Mouse (Mus musculus) stomach, embryonic 14.5 days (tissue): ENCODE measurements around the gene Spata25. TPM values are rescaled to one million over a fixed set of nuclear protein-coding genes. Genes with fewer than 3 reads are reported as not detected.

Experiments
- ATAC-seq: fragments of 200-750 bp; cut with Nextera tagmentation; 2 replicates; pipeline ENCODE4 v1.8.0; 2017; ENCODE audit warnings: low read depth, moderate TSS enrichment; ENCODE audit not compliant: insufficient number of reproducible peaks, insufficient read depth, low FRiP score
- H3K27ac ChIP-seq: fragments of 300-500 bp; sonication (generic); 2 replicates; pipeline ENCODE4 v1.5.1; 2014; ENCODE audit warnings: mild to moderate bottlenecking, low read length, moderate library complexity, mixed read lengths
- H3K27me3 ChIP-seq: fragments of 300-500 bp; sonication (generic); 2 replicates; pipeline ENCODE4 v1.6.1; 2014; ENCODE audit warnings: low read length, control low read depth, mixed read lengths; ENCODE audit not compliant: control insufficient read depth, insufficient read depth
- H3K36me3 ChIP-seq: fragments of 300-500 bp; sonication (generic); 2 replicates; pipeline ENCODE4 v1.6.1; 2014; ENCODE audit warnings: mild to moderate bottlenecking, control low read depth, low read length, moderate library complexity, mixed read lengths; ENCODE audit not compliant: control insufficient read depth, insufficient read depth
- H3K4me1 ChIP-seq: fragments of 300-500 bp; sonication (generic); 2 replicates; pipeline ENCODE4 v1.6.1; 2014; ENCODE audit warnings: low read length, control low read depth, mixed read lengths; ENCODE audit not compliant: control insufficient read depth, insufficient read depth
- H3K4me2 ChIP-seq: fragments of 300-500 bp; sonication (generic); replicated peaks from 2 replicates; pipeline ENCODE4 v1.6.1; 2014; ENCODE audit warnings: low read depth, low read length, control low read depth
- H3K4me3 ChIP-seq: fragments of 300-500 bp; sonication (generic); 2 replicates; pipeline ENCODE4 v1.5.1; 2014; ENCODE audit warnings: low read depth, low read length, control low read depth
- H3K9ac ChIP-seq: fragments of 300-500 bp; sonication (generic); replicated peaks from 2 replicates; pipeline ENCODE4 v1.6.1; 2014; ENCODE audit warnings: low read depth, mild to moderate bottlenecking, control low read depth, low read length, moderate library complexity, mixed read lengths
- H3K9me3 ChIP-seq: fragments of 300-500 bp; sonication (generic); 2 replicates; pipeline ENCODE4 v1.6.1; 2016; ENCODE audit warnings: low read depth, low read length, control low read depth; ENCODE audit not compliant: control insufficient read depth
- WGBS: fragments of 180-500 bp; shearing (Covaris S2); extraction: QIAGEN DNeasy Blood & Tissue Kit; methylation state at CpG from one replicate; pipeline ENCODE4 v1.1.7; 2014; 5-methylcytosine and 5-hydroxymethylcytosine counted together
- polyA plus RNA-seq: library from polyadenylated mRNA; unstranded; fragments of >200 nt; fragmentation: Nextera tagmentation; extraction: Ambion mirVana; gene quantifications from 2 replicates; pipeline ENCODE4 v1.2.1, GENCODE M21; 2014

Spata25 gene
- polyA plus RNA-seq, 1 experiment from 2014 or later: not detected

DNA sequence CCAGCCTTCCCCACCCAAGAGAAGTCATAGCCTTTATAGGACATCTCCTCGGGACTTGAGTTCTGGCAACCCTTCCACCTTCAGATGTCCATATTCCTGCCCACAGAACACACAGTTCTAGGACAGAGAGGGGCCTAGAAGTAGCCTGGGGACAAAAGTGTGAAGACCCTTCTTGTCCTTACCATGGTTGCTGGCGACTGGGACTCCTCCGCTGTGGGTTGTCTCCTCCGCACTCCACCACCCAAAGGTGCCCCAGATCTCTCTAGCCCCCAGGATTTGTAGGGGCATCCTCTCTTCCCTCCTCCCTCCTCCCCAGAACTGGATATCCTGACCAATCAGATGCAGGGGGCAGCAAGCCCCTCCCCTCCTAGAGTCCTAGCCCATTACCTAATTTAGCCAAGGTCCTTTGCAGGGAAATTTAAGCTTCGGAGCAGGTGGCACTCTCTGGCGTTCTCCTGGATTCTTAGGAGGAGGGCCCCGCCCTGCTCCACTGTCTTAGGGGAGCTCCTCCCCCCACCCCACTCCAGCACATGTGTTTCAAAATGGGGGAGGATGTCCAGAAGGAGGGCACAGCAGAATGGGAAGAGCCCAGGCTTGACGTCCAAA is 48.8 kb downstream of the Spata25 start, which contains the start of gene Tnnc2:
Gene Tnnc2, minus strand, starts transcription at position 487 of the 606 bp plus-strand sequence.
- H3K4me1 ChIP-seq: 0 out of 2 replicates have a peak, but pooled peaks cover 2% of the 10 kb centered on the region
- no peak within 1 kb of the TSS for H3K4me3 ChIP-seq
- no peak within 1 kb of the TSS for H3K27ac ChIP-seq
- H3K9me3 ChIP-seq: no peaks in the 10 kb centered on the region
- 0 out of 2 replicates have a peak, but pooled peaks have one; percentile 23 for ATAC-seq
- no peaks in the 10 kb centered on the region for H3K27me3 ChIP-seq
- no peaks in the 10 kb centered on the region for H3K36me3 ChIP-seq
- no peak within 1 kb of the TSS for H3K4me2 ChIP-seq
- H3K9ac ChIP-seq: no peak within 1 kb of the TSS
- 69% methylated on average over 8 of the region's 8 CpGs for WGBS

DNA sequence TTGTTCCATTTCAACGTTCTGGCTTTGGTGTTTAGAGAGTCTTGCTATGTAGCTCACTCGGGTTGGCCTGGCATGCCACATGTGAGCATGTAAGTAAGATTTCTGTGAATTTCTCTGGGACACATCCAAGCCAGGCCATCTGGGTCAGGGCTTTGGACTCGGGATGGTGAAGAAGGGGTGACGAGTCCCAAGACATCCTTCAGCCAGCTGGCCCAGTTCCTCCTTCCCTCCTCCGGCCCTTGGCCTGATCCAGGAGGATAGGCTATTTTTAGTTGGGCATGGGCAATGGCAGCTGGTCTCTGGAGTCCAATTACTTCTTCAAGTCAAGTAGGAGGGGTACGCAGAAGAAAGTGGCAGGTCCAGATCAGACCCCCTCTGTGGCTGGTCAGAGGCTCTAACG is 49.5 kb downstream of the Spata25 start:
- Histone ChIP-seq H3K9ac (no peak overlapping the region), H3K27ac (no peak overlapping the region), H3K9me3 (no peaks in the 10 kb centered on the region), H3K4me2 (no peak overlapping the region), H3K36me3 (no peaks in the 10 kb centered on the region), H3K4me3 (no peak overlapping the region), H3K27me3 (no peaks in the 10 kb centered on the region), H3K4me1 (no peaks in the 10 kb centered on the region)
- no peak for ATAC-seq
- WGBS: 79% methylated on average over 7 of the region's 7 CpGs

DNA sequence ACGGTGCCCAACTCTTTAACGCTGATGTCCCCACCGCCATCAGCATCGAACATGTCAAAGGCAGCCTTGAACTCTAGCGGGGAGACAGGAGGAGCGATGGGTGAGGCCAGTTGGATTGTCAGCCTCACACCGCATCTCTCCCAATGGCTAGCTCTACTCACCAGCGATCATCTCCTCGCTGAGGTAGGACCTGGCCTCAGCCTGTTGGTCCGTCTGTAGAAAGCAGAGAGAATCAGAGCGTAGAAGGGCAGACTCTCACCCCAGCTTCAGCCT is 50.4 kb downstream of the Spata25 start:
- H3K4me3 ChIP-seq: no peak overlapping the region
- H3K9me3 ChIP-seq: no peaks in the 10 kb centered on the region
- no peak for ATAC-seq
- H3K27me3 ChIP-seq: no peaks in the 10 kb centered on the region
- H3K9ac ChIP-seq: no peak overlapping the region
- no peak overlapping the region for H3K4me2 ChIP-seq
- no peak overlapping the region for H3K27ac ChIP-seq
- peaks cover 3% of the 10 kb centered on the region; the same call in 1 of the 2 replicates for H3K36me3 ChIP-seq
- WGBS: 91% methylated on average over 11 of the region's 11 CpGs
- H3K4me1 ChIP-seq: no peaks in the 10 kb centered on the region

DNA sequence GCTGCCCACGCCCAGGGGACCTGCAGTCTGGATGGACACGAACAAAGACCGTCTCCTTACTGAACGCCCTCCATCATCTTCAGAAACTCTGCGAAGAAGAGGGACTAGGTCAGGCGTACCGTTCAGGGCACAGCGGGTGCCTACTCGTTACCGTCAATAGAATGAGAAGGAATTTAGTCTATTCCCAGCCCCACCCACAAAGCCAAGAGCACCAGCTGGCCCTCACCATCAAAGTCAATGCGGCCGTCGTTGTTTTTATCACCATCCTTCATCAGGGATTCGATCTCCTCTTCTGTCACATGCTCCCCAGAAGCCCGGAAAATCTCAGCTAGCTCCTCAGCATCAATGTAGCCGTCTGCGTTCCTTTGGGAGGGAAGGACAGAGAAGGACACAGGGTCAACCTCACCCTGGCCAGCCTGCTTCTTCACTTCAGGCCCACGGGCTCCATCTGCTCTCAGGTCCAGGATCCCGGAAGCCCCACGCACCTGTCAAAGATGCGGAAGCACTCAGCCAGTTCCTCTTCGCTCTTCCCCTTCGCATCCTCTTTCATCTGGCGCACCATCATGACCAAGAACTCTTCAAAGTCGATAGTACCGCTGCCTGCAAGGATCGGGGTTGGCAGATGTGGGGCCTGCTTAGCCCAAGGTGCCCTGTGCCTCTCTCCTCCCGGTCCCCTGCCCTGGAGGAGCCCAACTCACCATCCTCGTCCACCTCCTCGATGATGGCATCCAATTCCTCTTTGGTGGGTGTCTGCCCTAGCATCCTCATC is 50.9 kb downstream of the Spata25 start:
- Histone ChIP-seq H3K4me1 (no peaks in the 10 kb centered on the region), H3K36me3 (peaks cover 6% of the 10 kb centered on the region; the same call in 1 of the 2 replicates), H3K4me3 (no peak overlapping the region), H3K9me3 (no peaks in the 10 kb centered on the region), H3K27me3 (no peaks in the 10 kb centered on the region), H3K9ac (no peak overlapping the region), H3K4me2 (no peak overlapping the region), H3K27ac (no peak overlapping the region)
- ATAC-seq: no peak
- 78% methylated on average over 30 of the region's 30 CpGs for WGBS

DNA sequence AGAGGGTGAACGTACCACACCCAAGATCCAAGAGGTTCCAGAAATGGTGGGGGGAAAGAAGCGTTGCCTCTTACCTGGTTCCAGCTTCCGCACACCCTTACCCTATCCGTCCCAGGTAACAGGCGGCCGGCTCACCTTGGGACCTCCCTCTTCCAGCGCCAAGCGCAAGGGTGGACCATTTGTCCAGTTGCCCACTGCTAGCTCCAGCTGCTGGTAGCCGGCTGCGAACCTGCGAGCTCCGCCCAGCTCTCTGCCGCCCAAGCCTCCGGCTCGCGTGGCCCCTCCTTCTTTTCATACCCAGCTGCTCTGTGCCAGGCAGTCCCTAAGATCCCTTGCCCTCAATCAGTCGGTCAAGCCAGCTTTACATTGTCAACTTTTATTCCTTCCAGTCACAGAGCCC is 51.5 kb downstream of the Spata25 start:
- Histone ChIP-seq H3K27me3 (no peaks in the 10 kb centered on the region), H3K4me1 (peaks cover 3% of the 10 kb centered on the region), H3K4me3 (no peak overlapping the region), H3K27ac (no peak overlapping the region), H3K4me2 (no peak overlapping the region), H3K9me3 (no peaks in the 10 kb centered on the region), H3K9ac (no peak overlapping the region), H3K36me3 (peaks cover 11% of the 10 kb centered on the region; the same call in 1 of the 2 replicates)
- no peak for ATAC-seq
- WGBS: 57% methylated on average over 17 of the region's 17 CpGs

Other genes starting within 250 kb of the Spata25 start
- gene Wfdc6a, start 243.1 kb downstream of the Spata25 start, polyA plus RNA-seq: 2.1 and 2.3 TPM in 2 replicates
- gene Eppin, start 234.9 kb downstream of the Spata25 start, polyA plus RNA-seq: not detected in 2 replicates
- gene Wfdc6b, start 215.0 kb downstream of the Spata25 start, polyA plus RNA-seq: not detected in 2 replicates
- not detected in 2 replicates for gene Wfdc8, start 214.9 kb downstream of the Spata25 start, polyA plus RNA-seq
- gene Wfdc16, start 189.7 kb downstream of the Spata25 start, polyA plus RNA-seq: not detected in 2 replicates
- 0.64 and 1.3 TPM in 2 replicates for gene Wfdc10, start 172.5 kb downstream of the Spata25 start, polyA plus RNA-seq
- not detected in 2 replicates for gene Wfdc9, start 172.0 kb downstream of the Spata25 start, polyA plus RNA-seq
- gene Wfdc11, start 154.4 kb downstream of the Spata25 start, polyA plus RNA-seq: not detected in 2 replicates
- gene Wfdc13, start 143.4 kb downstream of the Spata25 start, polyA plus RNA-seq: 2.4 and 2.5 TPM in 2 replicates
- gene Spint4, start 130.0 kb downstream of the Spata25 start, polyA plus RNA-seq: not detected in 2 replicates
- not detected in 2 replicates for gene Spint5, start 113.2 kb downstream of the Spata25 start, polyA plus RNA-seq
- 0.78 and 0.95 TPM in 2 replicates for gene Wfdc3, start 82.6 kb downstream of the Spata25 start, polyA plus RNA-seq
- 64.0 and 69.8 TPM in 2 replicates for gene Dnttip1, start 82.6 kb downstream of the Spata25 start, polyA plus RNA-seq
- 396 and 433 TPM in 2 replicates for gene Ube2c, start 58.6 kb downstream of the Spata25 start, polyA plus RNA-seq
- 1.1 and 2.1 TPM in 2 replicates for gene Tnnc2, start 48.6 kb downstream of the Spata25 start, polyA plus RNA-seq
- gene Snx21, start 42.7 kb downstream of the Spata25 start, polyA plus RNA-seq: 24.4 and 29.5 TPM in 2 replicates
- 18.8 and 19.2 TPM in 2 replicates for gene Acot8, start 23.7 kb downstream of the Spata25 start, polyA plus RNA-seq
- gene Zswim3, start 23.4 kb downstream of the Spata25 start, polyA plus RNA-seq: 9.0 and 9.2 TPM in 2 replicates
- gene Zswim1, start 5.9 kb downstream of the Spata25 start, polyA plus RNA-seq: 16.0 and 17.6 TPM in 2 replicates
- 130 and 134 TPM in 2 replicates for gene Ctsa, start 4.3 kb upstream of the Spata25 start, polyA plus RNA-seq
- gene Neurl2, start 4.9 kb upstream of the Spata25 start, polyA plus RNA-seq: 6.3 and 8.3 TPM in 2 replicates
- 50.6 and 53.2 TPM in 2 replicates for gene Pltp, start 29.2 kb upstream of the Spata25 start, polyA plus RNA-seq
- 70.6 and 87.3 TPM in 2 replicates for gene Pcif1, start 50.8 kb upstream of the Spata25 start, polyA plus RNA-seq
- gene Zfp335, start 83.2 kb upstream of the Spata25 start, polyA plus RNA-seq: 11.8 and 12.7 TPM in 2 replicates
- 1.2 and 1.8 TPM in 2 replicates for gene Mmp9, start 112.2 kb upstream of the Spata25 start, polyA plus RNA-seq
- 1.4 and 2.1 TPM in 2 replicates for gene Slc12a5, start 132.3 kb upstream of the Spata25 start, polyA plus RNA-seq
- 53.8 and 54.3 TPM in 2 replicates for gene Ncoa5, start 206.3 kb upstream of the Spata25 start, polyA plus RNA-seq
- gene Cd40, start 227.1 kb upstream of the Spata25 start, polyA plus RNA-seq: 8.3 and 9.7 TPM in 2 replicates